ENCODE assay signal across 9 mouse cellular contexts in the genomic region with DNA sequence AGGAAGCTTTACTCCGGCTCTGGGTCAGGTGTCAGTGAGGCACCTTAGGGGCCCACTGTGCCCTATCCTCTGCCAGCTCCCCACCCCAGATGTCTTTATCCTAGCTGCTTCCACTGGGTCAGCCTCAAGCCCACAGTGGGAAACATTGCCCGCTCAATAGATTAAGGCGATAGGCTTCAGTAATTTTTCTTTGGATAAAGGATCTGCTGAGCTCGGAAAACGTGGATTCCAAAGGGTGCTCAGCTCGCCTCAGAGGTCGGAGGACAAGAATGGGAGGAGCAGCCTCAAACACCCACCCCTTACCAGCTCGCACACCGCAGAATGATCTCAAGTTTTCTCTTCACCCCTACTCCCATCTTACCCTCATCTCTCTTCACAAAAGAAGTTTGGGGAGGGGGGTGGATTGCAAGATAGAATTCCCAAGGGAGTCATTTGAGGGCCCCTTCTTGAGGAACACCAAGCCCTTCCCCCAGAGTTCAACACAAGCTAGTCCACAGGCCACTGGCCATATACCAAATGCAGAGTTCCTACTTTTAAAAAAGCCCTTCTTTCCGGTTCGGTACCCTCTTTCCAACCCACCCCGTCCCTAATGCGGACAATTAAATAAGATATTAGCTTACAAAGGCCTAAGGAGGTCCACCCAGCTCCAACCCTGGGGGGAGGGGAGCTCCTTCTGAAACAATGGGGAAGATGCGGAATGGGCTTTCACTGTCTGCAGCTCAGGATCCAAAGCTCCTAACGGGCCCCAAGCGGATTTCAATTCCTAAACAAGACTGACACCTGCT. TPM values are rescaled to one million over a fixed set of nuclear protein-coding genes. Genes with fewer than 3 reads are reported as not detected.
DNase-seq lines count a peak whose midpoint lies in the region; ATAC-seq and TF ChIP-seq lines count a peak whose summit lies in the region.
"Had no signal": no experiment of that assay in that cellular context is flagged by ENCODE, and none has a peak within 500 bp of the region (broad histone marks: within the 10 kb centered on the region; RNA-seq: fewer than 3 reads in every experiment).

No protein-coding gene starts in this region.

- H3K9ac ChIP-seq in forebrain, embryonic 12.5 days = peak overlapping the region; percentile 81

- no peaks in the 10 kb centered on the region for H3K27me3 ChIP-seq in forebrain, embryonic 12.5 days
- H3K27me3 ChIP-seq in kidney, adult 2 months (replicated peaks; ENCODE audit: control insufficient read depth, insufficient read depth, low read length) = no peaks in the 10 kb centered on the region

- peak overlapping the region; percentile 80 for H3K27ac ChIP-seq in gastrocnemius, adult 2 months
- H3K27ac ChIP-seq in forebrain, embryonic 12.5 days = peak overlapping the region; percentile 93
- peak overlapping the region; percentile 68 for H3K27ac ChIP-seq in kidney, adult 2 months (ENCODE audit: insufficient read depth, low read depth, low read length)

- intact Hi-C loops in gastrocnemius, adult 2 months (cut with DNase I) = no loop called here
- intact Hi-C loops in gastrocnemius, postnatal 14 days (cut with DNase I; ENCODE audit: low total_unique reads) = no loop called here

- no peak for TF ChIP-seq CTCF in gastrocnemius, adult 2 months (IDR thresholded peaks at IDR 0.05)
- TF ChIP-seq CTCF in kidney, adult 2 months (conservative IDR thresholded peaks at IDR 0.05; ENCODE audit: insufficient read depth, insufficient read length, low read depth, low read length) = no peak

- no peak for TF ChIP-seq POLR2A in kidney, adult 2 months (IDR thresholded peaks at IDR 0.05; ENCODE audit: low read depth, low read length)

- H3K4me2 ChIP-seq in forebrain, embryonic 12.5 days = peak overlapping the region; percentile 87

- no peak for DNase-seq in gastrocnemius, adult 2 months
- no peak for DNase-seq in gastrocnemius, postnatal 14 days
- DNase-seq in brain, adult 2 months (ENCODE audit: low read depth, low spot score) = peak; percentile 51
- DNase-seq in kidney, adult 2 months = peak; percentile 84
- peak; percentile 68 for DNase-seq in mesoderm, embryonic 11.5 days (ENCODE audit: low read depth, low spot score)
- DNase-seq in spleen, postnatal 36 days (ENCODE audit: low spot score in 2 of 2) = no peak
- DNase-seq in thymus, postnatal 25 days = no peak

- peak overlapping the region; percentile 87 for H3K4me3 ChIP-seq in gastrocnemius, adult 2 months
- peak overlapping the region; percentile 62 for H3K4me3 ChIP-seq in forebrain, embryonic 12.5 days (replicated peaks)
- peak overlapping the region; percentile 85 for H3K4me3 ChIP-seq in kidney, adult 2 months (ENCODE audit: insufficient read depth, low read depth, low read length)

- H3K9me3 ChIP-seq in forebrain, embryonic 12.5 days = no peaks in the 10 kb centered on the region

- 3% methylated on average over 16 of the region's 16 CpGs for whole genome bisulfite sequencing in forebrain, embryonic 12.5 days
- WGBS in kidney, adult 2 months = 18% methylated on average over 16 of the region's 16 CpGs

- ATAC-seq in forebrain, embryonic 12.5 days (ENCODE audit: low FRiP score) = peak; percentile 81

- H3K36me3 ChIP-seq in forebrain, embryonic 12.5 days (replicated peaks) = peaks cover 34% of the 10 kb centered on the region
- H3K36me3 ChIP-seq in kidney, adult 2 months (ENCODE audit: control insufficient read depth, insufficient read depth, low read length) = no peaks in the 10 kb centered on the region

- H3K4me1 ChIP-seq in forebrain, embryonic 12.5 days = peaks cover 50% of the 10 kb centered on the region
- H3K4me1 ChIP-seq in kidney, adult 2 months (ENCODE audit: control insufficient read depth, insufficient read depth, low read length) = peaks cover 7% of the 10 kb centered on the region; the same call in 1 of the 2 replicates

RNA-seq across cellular contexts. Expression of gene Mettl3, which starts 11.7 kb away (rescaled TPM):
- total RNA-seq in gastrocnemius, adult 2 months (2021) = 10 to 100 TPM; 17.2 to 19.5 TPM
- total RNA-seq in gastrocnemius, postnatal 14 days (2021) = 10 to 100 TPM; 11.8 to 14.7 TPM
- 54.8 and 56.4 TPM in 2 replicates for polyA plus RNA-seq in forebrain, embryonic 12.5 days (2016; fragmentation: Nextera tagmentation; extraction: Ambion mirVana)
- 16.0 and 23.5 TPM in 2 replicates for polyA plus RNA-seq in kidney, adult 2 months (2012; rRNA removed)

RNA-seq across cellular contexts. Expression of gene Sall2, which starts 11.9 kb away (rescaled TPM):
- under 1 TPM; 0.61 to 0.78 TPM for total RNA-seq in gastrocnemius, adult 2 months (2021)
- 1 to 10 TPM; 1.9 to 2.4 TPM for total RNA-seq in gastrocnemius, postnatal 14 days (2021)
- polyA plus RNA-seq in forebrain, embryonic 12.5 days (2016; fragmentation: Nextera tagmentation; extraction: Ambion mirVana) = 66.2 and 72.4 TPM in 2 replicates
- 16.9 and 18.3 TPM in 2 replicates for polyA plus RNA-seq in kidney, adult 2 months (2012; rRNA removed)

RNA-seq across cellular contexts. Expression of gene Rab2b, which starts 37.3 kb away (rescaled TPM):
- total RNA-seq in gastrocnemius, adult 2 months (2021) = 1 to 10 TPM; 1.9 to 3.5 TPM
- total RNA-seq in gastrocnemius, postnatal 14 days (2021) = 1 to 10 TPM; 3.7 to 5.0 TPM
- polyA plus RNA-seq in forebrain, embryonic 12.5 days (2016; fragmentation: Nextera tagmentation; extraction: Ambion mirVana) = 30.6 and 35.2 TPM in 2 replicates
- 7.5 and 8.4 TPM in 2 replicates for polyA plus RNA-seq in kidney, adult 2 months (2012; rRNA removed)

RNA-seq across cellular contexts. Expression of gene Tox4, which starts 37.7 kb away (rescaled TPM):
- 10 to 100 TPM; 48.0 to 56.2 TPM for total RNA-seq in gastrocnemius, adult 2 months (2021)
- total RNA-seq in gastrocnemius, postnatal 14 days (2021) = 10 to 100 TPM; 31.9 to 33.1 TPM
- 52.4 and 58.5 TPM in 2 replicates for polyA plus RNA-seq in forebrain, embryonic 12.5 days (2016; fragmentation: Nextera tagmentation; extraction: Ambion mirVana)
- 26.6 and 32.0 TPM in 2 replicates for polyA plus RNA-seq in kidney, adult 2 months (2012; rRNA removed)

RNA-seq across cellular contexts. Expression of gene Olfr1513, which starts 39.6 kb away (rescaled TPM):
- total RNA-seq in gastrocnemius, adult 2 months (2021) = not detected
- not detected for total RNA-seq in gastrocnemius, postnatal 14 days (2021)
- polyA plus RNA-seq in forebrain, embryonic 12.5 days (2016; fragmentation: Nextera tagmentation; extraction: Ambion mirVana) = not detected in 2 replicates
- not detected in 2 replicates for polyA plus RNA-seq in kidney, adult 2 months (2012; rRNA removed)
- total RNA-seq: neutrophil, adult 5-6 weeks had no signal

Comparison
In these comparisons a context has a peak if more than half of its experiments do, and no peak if none do; other contexts are left out.
1. DNase-seq: peak in brain, adult 2 months (single experiment), kidney, adult 2 months (single experiment) and mesoderm, embryonic 11.5 days (single experiment); none in gastrocnemius, adult 2 months (single experiment), gastrocnemius, postnatal 14 days (single experiment), spleen, postnatal 36 days (0 of 2) and thymus, postnatal 25 days (single experiment).
2. Peak in every context shown above with its lines, with median percentiles within 50 percentile points of each other: H3K27ac ChIP-seq and H3K4me3 ChIP-seq.